In genomic region chr4:151999481-151999880, GRCm38 (mm10) we compare ENCODE assay signal across 20 mouse cellular contexts. TPM values are rescaled to one million over a fixed set of nuclear protein-coding genes. Genes with fewer than 3 reads are reported as not detected.
DNase-seq lines count a peak whose midpoint lies in the region; ATAC-seq and TF ChIP-seq lines count a peak whose summit lies in the region.
"Had no signal": no experiment of that assay in that cellular context is flagged by ENCODE, and none has a peak within 500 bp of the region (broad histone marks: within the 10 kb centered on the region; RNA-seq: fewer than 3 reads in every experiment).

No protein-coding gene starts in this region.

- peak overlapping the region; percentile 6; the same call in 1 of the 2 replicates for H3K27ac ChIP-seq in lung, postnatal 0 days (ENCODE audit: low read length)
- no peak overlapping the region for H3K27ac ChIP-seq in kidney, embryonic 14.5 days (ENCODE audit: low read depth, low read length)
- H3K27ac ChIP-seq: forebrain, embryonic 15.5 days; liver, embryonic 15.5 days; neural tube, embryonic 12.5 days had no signal

- H3K4me3 ChIP-seq in lung, postnatal 0 days (ENCODE audit: low read depth, low read length) = no peak overlapping the region
- H3K4me3 ChIP-seq in kidney, embryonic 14.5 days (ENCODE audit: low read length) = no peak overlapping the region
- H3K4me3 ChIP-seq: forebrain, embryonic 15.5 days; heart, embryonic 12.5 days; liver, embryonic 15.5 days; neural tube, embryonic 12.5 days had no signal

- H3K4me1 ChIP-seq in lung, postnatal 0 days (ENCODE audit: insufficient read depth, low read depth, low read length) = peaks cover 9% of the 10 kb centered on the region; the same call in 1 of the 2 replicates
- H3K4me1 ChIP-seq in kidney, embryonic 14.5 days (ENCODE audit: control insufficient read depth, insufficient read depth, low read length) = peaks cover 11% of the 10 kb centered on the region; the same call in 1 of the 2 replicates

- H3K9ac ChIP-seq in lung, postnatal 0 days (replicated peaks; ENCODE audit: low read depth) = no peak overlapping the region
- no peak overlapping the region for H3K9ac ChIP-seq in kidney, embryonic 14.5 days (ENCODE audit: low read depth, low read length)
- H3K9ac ChIP-seq: forebrain, embryonic 15.5 days; heart, embryonic 12.5 days; liver, embryonic 15.5 days; neural tube, embryonic 12.5 days had no signal

- no peak overlapping the region for H3K4me2 ChIP-seq in lung, postnatal 0 days (replicated peaks; ENCODE audit: low read depth, low read length)
- no peak overlapping the region for H3K4me2 ChIP-seq in kidney, embryonic 14.5 days (replicated peaks; ENCODE audit: low read depth, low read length)
- H3K4me2 ChIP-seq: forebrain, embryonic 15.5 days; heart, embryonic 12.5 days; liver, embryonic 15.5 days; neural tube, embryonic 12.5 days had no signal

- 33% methylated on average over 3 of the region's 3 CpGs for WGBS in lung, postnatal 0 days
- WGBS in kidney, embryonic 14.5 days = 55% methylated on average over 3 of the region's 3 CpGs

- H3K36me3 ChIP-seq in lung, postnatal 0 days (ENCODE audit: insufficient read depth, low read length) = no peaks in the 10 kb centered on the region
- H3K36me3 ChIP-seq in kidney, embryonic 14.5 days (ENCODE audit: control insufficient read depth, insufficient read depth, low read length) = no peaks in the 10 kb centered on the region
- H3K36me3 ChIP-seq: forebrain, embryonic 15.5 days; G1E; heart, embryonic 12.5 days; liver, embryonic 15.5 days; neural tube, embryonic 12.5 days had no signal

- no peak for TF ChIP-seq CTCF in lung, postnatal 0 days (IDR thresholded peaks at IDR 0.05)

- no peak for TF ChIP-seq EP300 in lung, postnatal 0 days (IDR thresholded peaks at IDR 0.05)

- no peak for DNase-seq in lung, postnatal 0 days (ENCODE audit: low spot score)
- DNase-seq in lung, postnatal 14 days = no peak
- DNase-seq in ES-CJ7 (ENCODE audit: low read depth, low spot score) = peak; percentile 78
- no peak for DNase-seq in layer of hippocampus, postnatal 25 days (ENCODE audit: extremely low spot score in 1 of 2, low spot score in 1 of 2)
- DNase-seq in embryo, embryonic 9.5 days (ENCODE audit: extremely low spot score) = no peak
- DNase-seq: adrenal gland, adult 8-10 months; cerebellum, adult 9-11 months; gastrocnemius, postnatal 25 days; heart, postnatal 14 days; kidney, adult 11 months; right cerebral cortex, adult 18-20 months; thymus, postnatal 14 days had no signal

- no peaks in the 10 kb centered on the region for H3K9me3 ChIP-seq in lung, postnatal 0 days (ENCODE audit: low read length)
- no peaks in the 10 kb centered on the region for H3K9me3 ChIP-seq in kidney, embryonic 14.5 days (ENCODE audit: control insufficient read depth, low read length)
- H3K9me3 ChIP-seq: forebrain, embryonic 15.5 days; G1E; heart, embryonic 12.5 days; liver, embryonic 15.5 days; neural tube, embryonic 12.5 days had no signal

- ATAC-seq in lung, postnatal 0 days = no peak
- peak; percentile 52 for ATAC-seq in granulocyte monocyte progenitor cell, adult 5-6 weeks (replicated peaks; ENCODE audit: poor library complexity, severe bottlenecking)
- no peak for ATAC-seq in kidney, embryonic 14.5 days (ENCODE audit: low FRiP score, low TSS enrichment)
- ATAC-seq: forebrain, embryonic 15.5 days; hindbrain, embryonic 16.5 days had no signal

- H3K27me3 ChIP-seq in lung, postnatal 0 days (replicated peaks; ENCODE audit: insufficient read depth, low read length) = no peaks in the 10 kb centered on the region
- H3K27me3 ChIP-seq in kidney, embryonic 14.5 days (ENCODE audit: control insufficient read depth, insufficient read depth, low read length) = no peaks in the 10 kb centered on the region
- H3K27me3 ChIP-seq: forebrain, embryonic 15.5 days; heart, embryonic 12.5 days; neural tube, embryonic 12.5 days had no signal

RNA-seq across cellular contexts. Expression of gene Phf13, which starts 3.4 kb away (rescaled TPM):
- 18.0 TPM in 2 replicates for polyA plus RNA-seq in lung, postnatal 0 days (2015; fragmentation: Nextera tagmentation; extraction: Ambion mirVana)
- total RNA-seq in granulocyte monocyte progenitor cell, adult 5-6 weeks (2014; fragmentation: Nextera tagmentation) = 1.4 and 5.7 TPM in 2 replicates
- 2.1 and 2.4 TPM in 2 replicates for total RNA-seq in granulocyte monocyte progenitor cell, adult 5-6 weeks (2017)
- total RNA-seq in layer of hippocampus, postnatal 25 days (2021) = 10 to 100 TPM; 11.7 to 12.5 TPM
- polyA plus RNA-seq in kidney, embryonic 14.5 days (2014; fragmentation: Nextera tagmentation; extraction: Ambion mirVana) = 18.2 and 30.1 TPM in 2 replicates

RNA-seq across cellular contexts. Expression of gene Klhl21, which starts 9.1 kb away (rescaled TPM):
- polyA plus RNA-seq in lung, postnatal 0 days (2015; fragmentation: Nextera tagmentation; extraction: Ambion mirVana) = 13.4 and 13.7 TPM in 2 replicates
- 9.8 and 11.6 TPM in 2 replicates for total RNA-seq in granulocyte monocyte progenitor cell, adult 5-6 weeks (2014; fragmentation: Nextera tagmentation)
- total RNA-seq in granulocyte monocyte progenitor cell, adult 5-6 weeks (2017) = 4.3 and 6.3 TPM in 2 replicates
- total RNA-seq in layer of hippocampus, postnatal 25 days (2021) = 10 to 100 TPM; 19.1 to 20.7 TPM
- 4.4 and 7.4 TPM in 2 replicates for polyA plus RNA-seq in kidney, embryonic 14.5 days (2014; fragmentation: Nextera tagmentation; extraction: Ambion mirVana)

RNA-seq across cellular contexts. Expression of gene Thap3, which starts 10.7 kb away (rescaled TPM):
- 31.0 and 33.3 TPM in 2 replicates for polyA plus RNA-seq in lung, postnatal 0 days (2015; fragmentation: Nextera tagmentation; extraction: Ambion mirVana)
- total RNA-seq in granulocyte monocyte progenitor cell, adult 5-6 weeks (2014; fragmentation: Nextera tagmentation) = 10.4 and 14.0 TPM in 2 replicates
- 4.9 and 10.8 TPM in 2 replicates for total RNA-seq in granulocyte monocyte progenitor cell, adult 5-6 weeks (2017)
- total RNA-seq in layer of hippocampus, postnatal 25 days (2021) = 10 to 100 TPM; 24.3 to 25.5 TPM
- polyA plus RNA-seq in kidney, embryonic 14.5 days (2014; fragmentation: Nextera tagmentation; extraction: Ambion mirVana) = 29.2 and 35.8 TPM in 2 replicates

RNA-seq across cellular contexts. Expression of gene Zbtb48, which starts 28.0 kb away (rescaled TPM):
- 13.2 and 13.7 TPM in 2 replicates for polyA plus RNA-seq in lung, postnatal 0 days (2015; fragmentation: Nextera tagmentation; extraction: Ambion mirVana)
- 9.2 and 15.7 TPM in 2 replicates for total RNA-seq in granulocyte monocyte progenitor cell, adult 5-6 weeks (2014; fragmentation: Nextera tagmentation)
- 5.2 and 10.3 TPM in 2 replicates for total RNA-seq in granulocyte monocyte progenitor cell, adult 5-6 weeks (2017)
- total RNA-seq in layer of hippocampus, postnatal 25 days (2021) = 10 to 100 TPM; 11.0 to 15.8 TPM
- polyA plus RNA-seq in kidney, embryonic 14.5 days (2014; fragmentation: Nextera tagmentation; extraction: Ambion mirVana) = 19.0 and 24.4 TPM in 2 replicates

RNA-seq across cellular contexts. Expression of gene Tas1r1, which starts 38.9 kb away (rescaled TPM):
- 0.21 and 0.35 TPM in 2 replicates for polyA plus RNA-seq in lung, postnatal 0 days (2015; fragmentation: Nextera tagmentation; extraction: Ambion mirVana)
- 1.6 and 3.2 TPM in 2 replicates for total RNA-seq in granulocyte monocyte progenitor cell, adult 5-6 weeks (2014; fragmentation: Nextera tagmentation)
- total RNA-seq in granulocyte monocyte progenitor cell, adult 5-6 weeks (2017) = 1.0 and 2.6 TPM in 2 replicates
- under 1 TPM; 0.49 to 0.54 TPM for total RNA-seq in layer of hippocampus, postnatal 25 days (2021)
- polyA plus RNA-seq in kidney, embryonic 14.5 days (2014; fragmentation: Nextera tagmentation; extraction: Ambion mirVana) = 0.39 and 0.77 TPM in 2 replicates
